Mouse (Mus musculus): ENCODE data around the gene Mrto4. TPM values are rescaled to one million over a fixed set of nuclear protein-coding genes. Genes with fewer than 3 reads are reported as not detected.

Mrto4 gene
- total RNA-seq, 1 experiment from 2014 or later = 68.3 TPM

- no peak for ATAC-seq (replicated peaks; ENCODE audit: low read depth, poor library complexity, severe bottlenecking)
Observed at GRCm38 (mm10) chr4:139297566-139297965, 54.8 kb downstream of the Mrto4 start.

Other genes starting within 250 kb of the Mrto4 start
- 118 and 161 TPM in 2 replicates for gene Minos1, start 221.5 kb downstream of the Mrto4 start, total RNA-seq (2017)
- gene Capzb, start 159.7 kb downstream of the Mrto4 start, total RNA-seq (2017) = 126 and 137 TPM in 2 replicates
- gene Pqlc2, start 41.9 kb downstream of the Mrto4 start, total RNA-seq (2017) = 2.6 and 3.6 TPM in 2 replicates
- 10.6 and 12.4 TPM in 2 replicates for gene Akr7a5, start 41.8 kb downstream of the Mrto4 start, total RNA-seq (2017)
- 30.5 and 43.8 TPM in 2 replicates for gene Emc1, start within 50 bp of the Mrto4 start, total RNA-seq (2017)
- gene Ubr4, start within 50 bp of the Mrto4 start, total RNA-seq (2017) = 62.5 and 91.7 TPM in 2 replicates
- 1.1 and 1.3 TPM in 2 replicates for gene Iffo2, start 178.0 kb upstream of the Mrto4 start, total RNA-seq (2017)

Measured in common myeloid progenitor, adult 5-6 weeks (primary cell).